Mouse (Mus musculus): ENCODE measurements around the gene Rapgef4. TPM values are rescaled to one million over a fixed set of nuclear protein-coding genes. Genes with fewer than 3 reads are reported as not detected.

Rapgef4 gene
- polyA plus RNA-seq, 2 experiments from 2014 or later: 4.0 to 8.2 TPM

- no peak for ATAC-seq
Observed at GRCm38 (mm10) chr2:72079110-72079509, 98.1 kb downstream of the Rapgef4 start.

- peak; percentile 56 for ATAC-seq
Observed at GRCm38 (mm10) chr2:72082846-72083245, 101.8 kb downstream of the Rapgef4 start.

GRCm38 (mm10) chr2:72088886-72089285 lies 107.8 kb downstream of the Rapgef4 start:
- ATAC-seq: no peak

- no peak for ATAC-seq
Observed at GRCm38 (mm10) chr2:72090061-72090460, 109.0 kb downstream of the Rapgef4 start.

GRCm38 (mm10) chr2:72092046-72092445 lies 111.0 kb downstream of the Rapgef4 start:
- no peak for ATAC-seq

GRCm38 (mm10) chr2:72093402-72094037 lies 112.5 kb downstream of the Rapgef4 start:
- no peak for ATAC-seq

- no peak for ATAC-seq
Observed at GRCm38 (mm10) chr2:72094038-72094437, 113.0 kb downstream of the Rapgef4 start.

GRCm38 (mm10) chr2:72094446-72094845 lies 113.4 kb downstream of the Rapgef4 start:
- ATAC-seq: no peak

- no peak for ATAC-seq
Observed at GRCm38 (mm10) chr2:72095002-72095401, 114.0 kb downstream of the Rapgef4 start.

GRCm38 (mm10) chr2:72096345-72096744 lies 115.3 kb downstream of the Rapgef4 start:
- peak; percentile 74 for ATAC-seq

- no peak for ATAC-seq
Observed at GRCm38 (mm10) chr2:72098366-72098765, 117.3 kb downstream of the Rapgef4 start.

- ATAC-seq: no peak
Observed at GRCm38 (mm10) chr2:72104604-72105003, 123.6 kb downstream of the Rapgef4 start.

GRCm38 (mm10) chr2:72107525-72108180 lies 126.6 kb downstream of the Rapgef4 start:
- no peak for ATAC-seq

GRCm38 (mm10) chr2:72108448-72109312 lies 127.6 kb downstream of the Rapgef4 start:
- ATAC-seq: no peak

GRCm38 (mm10) chr2:72110404-72110803 lies 129.4 kb downstream of the Rapgef4 start:
- no peak for ATAC-seq

GRCm38 (mm10) chr2:72113716-72114115 lies 132.7 kb downstream of the Rapgef4 start:
- ATAC-seq: peak; percentile 20

- peak; percentile 87 for ATAC-seq
Observed at GRCm38 (mm10) chr2:72114148-72114559, 133.1 kb downstream of the Rapgef4 start.

GRCm38 (mm10) chr2:72116103-72116502 lies 135.1 kb downstream of the Rapgef4 start:
- no peak for ATAC-seq

GRCm38 (mm10) chr2:72116698-72117097 lies 135.7 kb downstream of the Rapgef4 start:
- no peak for ATAC-seq

GRCm38 (mm10) chr2:72117138-72118011 lies 136.3 kb downstream of the Rapgef4 start:
- peak; percentile 67 for ATAC-seq

- ATAC-seq: no peak
Observed at GRCm38 (mm10) chr2:72120211-72120610, 139.2 kb downstream of the Rapgef4 start.
